Mouse (Mus musculus) thymus, postnatal 25 days (tissue): ENCODE data around the gene Kndc1.

Experiments used
- DNase-seq: peaks from one replicate; pipeline ENCODE4 v3.0.0; 2022

The Kndc1 gene

GRCm38 (mm10) chr7:139894655-139895557 is at the start of gene Kndc1:
Kndc1 (plus strand) TSS chr7:139894696.
- no peak for DNase-seq

- DNase-seq = no peak
Measured at GRCm38 (mm10) chr7:139845101-139845500, 49.4 kb upstream of the Kndc1 start.

- no peak for DNase-seq
Measured at GRCm38 (mm10) chr7:139850152-139850551, 44.3 kb upstream of the Kndc1 start.

- no peak for DNase-seq
Measured at GRCm38 (mm10) chr7:139850677-139851076, 43.8 kb upstream of the Kndc1 start.

GRCm38 (mm10) chr7:139851098-139851497 is 43.4 kb upstream of the Kndc1 start:
- DNase-seq = no peak

DNA sequence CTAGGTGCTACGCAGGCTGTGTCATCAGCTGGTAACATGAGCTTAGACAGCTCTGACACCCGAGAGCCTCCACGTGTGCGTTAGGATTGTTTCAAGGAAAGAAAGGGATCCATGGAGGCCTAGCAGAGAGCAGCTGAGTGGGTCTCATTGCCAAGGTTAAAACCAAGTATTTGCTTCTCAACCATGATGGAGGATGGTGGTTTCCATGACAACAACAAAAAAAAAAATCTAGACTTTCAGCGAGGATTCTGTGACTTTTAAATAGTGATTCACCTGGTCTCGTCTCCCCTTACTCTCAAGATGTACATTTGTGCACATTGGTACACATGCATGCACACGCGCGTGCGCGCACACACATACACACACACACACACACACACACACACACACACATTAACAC is 39.2 kb upstream of the Kndc1 start:
- DNase-seq = no peak

DNA sequence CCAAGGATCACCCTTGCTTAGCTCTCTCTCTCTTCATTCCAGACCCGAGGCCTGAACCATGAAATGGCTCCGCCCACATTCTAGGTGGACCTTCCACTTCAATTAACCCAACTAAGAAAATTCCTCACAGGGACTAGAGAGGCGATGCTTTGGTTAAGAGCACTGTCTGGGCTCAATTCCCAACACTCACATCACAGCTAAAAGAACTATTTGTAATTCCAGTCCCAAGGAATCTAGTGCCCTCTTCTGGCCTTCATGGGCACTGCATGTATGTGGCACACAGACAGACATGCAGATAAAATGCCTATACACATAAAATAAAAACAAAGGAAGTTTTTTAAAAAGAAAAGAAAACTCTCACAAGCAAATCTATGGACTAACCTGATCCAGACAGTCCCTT is 33.1 kb upstream of the Kndc1 start:
- DNase-seq = peak; percentile 47

GRCm38 (mm10) chr7:139863076-139863475 is 31.4 kb upstream of the Kndc1 start:
- DNase-seq = no peak

DNA sequence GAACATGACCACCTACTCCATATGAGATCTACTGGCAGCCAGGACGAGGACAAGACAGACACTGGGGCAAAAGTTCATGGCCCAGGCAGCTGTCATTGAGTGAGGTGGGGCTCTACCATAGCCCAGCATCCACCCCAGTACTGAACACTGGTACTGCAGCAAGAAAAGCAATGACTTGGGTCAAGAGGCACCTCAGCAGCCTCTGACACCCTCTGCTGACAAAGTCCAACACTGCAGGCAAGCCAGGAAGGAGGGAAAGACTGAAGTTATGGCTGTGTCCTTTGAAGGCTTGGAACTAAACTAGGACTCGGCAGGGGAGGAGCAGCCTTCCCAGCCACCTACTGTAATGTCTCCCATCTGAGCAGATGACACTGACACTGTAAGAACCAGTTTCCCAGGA is 30.2 kb upstream of the Kndc1 start:
- no peak for DNase-seq

GRCm38 (mm10) chr7:139864871-139865270 is 29.6 kb upstream of the Kndc1 start:
- DNase-seq = no peak

GRCm38 (mm10) chr7:139871014-139871413 is 23.5 kb upstream of the Kndc1 start:
- no peak for DNase-seq

- DNase-seq = no peak
Measured at GRCm38 (mm10) chr7:139877167-139877792, 17.2 kb upstream of the Kndc1 start.

- DNase-seq = no peak
Measured at GRCm38 (mm10) chr7:139878122-139878521, 16.4 kb upstream of the Kndc1 start.

DNA sequence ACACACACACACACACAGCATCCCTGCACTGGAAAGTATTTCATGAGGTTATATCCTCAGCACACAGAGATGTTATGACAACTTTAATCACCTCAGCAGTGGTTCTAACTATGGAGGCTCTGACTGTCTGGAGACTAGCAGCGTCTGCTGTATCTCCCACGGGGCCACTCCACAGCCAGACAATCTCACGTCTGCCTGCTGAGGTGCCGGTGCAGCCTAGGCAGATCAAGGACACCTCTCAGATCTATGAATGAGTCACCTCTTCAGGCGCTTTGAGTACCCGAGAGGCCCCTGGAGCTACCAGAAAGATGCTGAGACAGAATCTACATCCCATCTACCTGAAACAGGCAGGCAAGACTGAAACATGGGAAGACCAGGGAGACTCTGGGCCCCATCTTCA is 15.9 kb upstream of the Kndc1 start:
- no peak for DNase-seq

GRCm38 (mm10) chr7:139883545-139883944 is 11.0 kb upstream of the Kndc1 start:
- DNase-seq = no peak

DNA sequence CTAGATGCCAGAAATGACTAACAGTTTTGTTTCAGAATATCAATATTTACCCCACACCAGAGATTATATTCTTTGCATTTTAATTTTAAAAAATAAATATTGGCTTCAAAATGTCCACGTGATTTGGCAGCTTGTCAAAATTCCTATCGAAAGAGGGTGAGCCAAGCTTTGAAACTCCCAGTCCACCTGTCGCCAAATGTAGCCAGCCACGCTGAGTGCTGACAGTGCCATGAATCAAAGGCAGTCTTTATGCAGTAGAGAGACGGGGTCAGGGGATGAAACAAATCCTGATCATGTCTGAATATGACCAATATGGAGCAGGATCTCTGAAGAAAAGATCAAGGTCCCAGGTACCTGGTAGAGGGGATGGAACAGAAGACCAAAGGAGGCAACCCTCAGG is 2.7 kb upstream of the Kndc1 start:
- DNase-seq = no peak

- DNase-seq = no peak
Measured at GRCm38 (mm10) chr7:139896271-139896670, 1.8 kb downstream of the Kndc1 start.

GRCm38 (mm10) chr7:139896796-139897195 is 2.3 kb downstream of the Kndc1 start:
- DNase-seq = no peak

DNA sequence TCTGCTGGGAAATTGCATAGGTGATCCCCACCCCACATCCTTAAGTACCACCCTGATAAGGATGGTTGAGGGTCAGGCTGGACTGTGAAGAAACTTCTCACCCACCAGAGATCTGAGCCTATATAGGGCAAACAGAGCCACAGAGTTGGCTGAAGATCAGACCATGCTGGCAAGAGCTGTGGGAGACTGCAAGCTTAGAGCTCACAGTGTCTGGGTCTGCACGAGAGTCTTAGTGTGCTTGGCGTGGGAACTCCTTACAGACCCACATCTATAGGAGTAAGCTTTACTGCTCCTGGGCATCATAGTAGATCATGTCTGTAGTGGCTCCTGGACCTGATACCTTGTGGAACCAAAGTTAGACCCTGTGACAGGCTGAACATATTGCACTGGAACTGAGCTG is 4.1 kb downstream of the Kndc1 start:
- no peak for DNase-seq

DNA sequence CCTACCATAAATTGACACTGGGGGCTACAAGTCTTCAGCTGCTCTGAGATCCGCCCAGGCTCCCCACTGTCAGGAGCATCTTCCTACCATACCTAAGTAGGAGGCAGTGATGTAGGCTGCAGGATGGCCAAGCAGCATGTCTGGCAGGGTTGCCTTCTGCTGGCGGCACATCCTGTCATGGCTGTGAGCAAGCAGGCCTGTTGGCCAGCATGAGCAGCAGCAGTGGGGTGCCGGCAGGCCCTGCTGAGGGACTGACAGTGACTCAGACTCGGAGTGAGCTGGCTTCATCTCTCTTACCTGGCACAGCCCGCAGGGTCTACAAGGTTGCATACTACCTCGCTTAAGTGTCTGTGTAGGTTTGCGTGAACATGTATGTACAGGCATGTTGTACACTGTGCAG is 5.0 kb downstream of the Kndc1 start:
- no peak for DNase-seq

- no peak for DNase-seq
Measured at GRCm38 (mm10) chr7:139900456-139900855, 6.0 kb downstream of the Kndc1 start.

DNA sequence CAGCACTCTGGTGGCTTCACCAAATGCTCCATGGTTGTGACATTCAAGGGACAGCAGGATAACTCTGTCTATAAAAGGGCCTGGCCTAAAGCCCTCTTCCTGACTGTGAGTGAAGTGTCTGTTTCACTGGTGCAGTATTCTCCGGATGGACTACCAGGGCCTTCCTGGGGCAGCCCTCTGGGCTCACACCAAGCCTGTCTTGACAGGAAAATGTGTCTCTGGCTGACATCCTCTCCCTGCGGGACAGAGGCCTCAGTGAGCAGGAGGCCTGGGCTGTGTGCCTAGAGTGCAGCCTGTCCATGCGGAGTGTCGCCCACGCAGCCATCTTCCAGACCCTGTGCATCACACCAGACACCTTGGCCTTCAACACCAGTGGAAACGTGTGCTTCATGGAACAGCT is 6.4 kb downstream of the Kndc1 start:
- no peak for DNase-seq

DNA sequence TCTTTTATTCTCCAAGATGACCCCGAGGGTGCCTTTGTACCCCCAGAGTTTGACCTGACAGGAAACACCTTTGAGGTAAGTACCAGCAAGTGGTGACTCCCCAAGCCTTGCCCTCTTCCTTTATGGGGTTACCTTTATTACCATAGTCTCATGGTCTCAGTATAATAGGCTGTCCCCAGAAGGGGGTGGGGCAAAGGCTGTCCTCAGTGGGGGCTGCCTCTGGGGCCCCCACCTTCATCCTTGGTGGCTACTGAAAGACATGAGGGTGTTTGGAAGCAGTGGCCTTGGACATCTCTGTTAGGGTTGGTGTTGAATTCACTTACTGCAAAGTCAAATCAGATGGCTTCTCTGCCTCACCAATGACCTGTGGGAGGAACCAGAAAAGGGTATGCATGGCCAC is 7.5 kb downstream of the Kndc1 start:
- no peak for DNase-seq

DNA sequence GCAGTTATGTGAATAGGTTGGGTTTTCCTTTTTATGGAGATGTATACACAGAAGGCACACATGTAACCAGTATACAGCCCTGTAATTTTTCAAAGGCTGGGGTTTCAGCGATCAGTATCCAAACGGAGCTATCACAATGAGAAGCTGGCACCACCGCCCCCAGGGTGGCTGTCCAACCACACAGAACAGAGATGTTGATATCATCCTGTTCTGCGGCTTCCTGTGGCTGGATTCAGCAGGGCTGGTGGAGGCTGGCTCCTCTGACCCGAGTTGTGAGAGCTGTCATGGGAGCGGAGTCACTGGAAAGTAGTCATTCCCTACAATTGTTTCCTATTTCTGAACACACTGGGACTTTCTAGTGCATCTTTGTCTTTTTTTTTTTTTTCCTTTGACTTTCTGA is 10.8 kb downstream of the Kndc1 start:
- DNase-seq = no peak

GRCm38 (mm10) chr7:139905661-139906060 is 11.2 kb downstream of the Kndc1 start:
- DNase-seq = peak; percentile 26
